Mouse (Mus musculus) liver, embryonic 14.5 days (tissue): Measurements from ENCODE around the gene Scgb1a1. TPM values are rescaled to one million over a fixed set of nuclear protein-coding genes. Genes with fewer than 3 reads are reported as not detected.

Experiments used
- ATAC-seq: fragments of 200-750 bp; cut with Nextera tagmentation; 2 replicates; pipeline ENCODE4 v1.8.0; 2017; ENCODE audit warnings: moderate number of reproducible peaks, mild to moderate bottlenecking, moderate library complexity; ENCODE audit not compliant: insufficient read depth
- DNase-seq, 3 experiments: peaks; one replicate each; pipeline ENCODE4 v3.0.0-alpha.2; 2012 to 2013; ENCODE audit warnings: low read depth in 3 of 3, low spot score in 3 of 3
- H3K27ac ChIP-seq: fragments of 300-500 bp; sonication (generic); 2 replicates; pipeline ENCODE4 v1.5.1; 2014; ENCODE audit warnings: moderate library complexity, mild to moderate bottlenecking, control low read depth, inconsistent platforms
- H3K27me3 ChIP-seq: fragments of 300-500 bp; sonication (generic); 2 replicates; pipeline ENCODE4 v1.6.1; 2014; ENCODE audit warnings: mild to moderate bottlenecking, low read length, moderate library complexity; ENCODE audit not compliant: control insufficient read depth, insufficient read depth
- H3K36me3 ChIP-seq: fragments of 300-500 bp; sonication (generic); replicated peaks from 2 replicates; pipeline ENCODE4 v1.6.1; 2014; ENCODE audit warnings: low read depth; ENCODE audit not compliant: control insufficient read depth, insufficient read depth
- H3K4me1 ChIP-seq, 2 experiments: fragments of 200-500 bp in 1 of 2; fragments of 300-500 bp in 1 of 2; sonication (generic) in 1 of 2; replicated peaks; 2 replicates each; pipeline ENCODE4 v1.6.1; 2012 to 2014; ENCODE audit warnings: antibody characterized with exemption in 1 of 2, inconsistent platforms in 1 of 2, low read length in 1 of 2; ENCODE audit not compliant: control insufficient read depth in 2 of 2, insufficient read depth in 2 of 2
- H3K4me2 ChIP-seq: fragments of 300-500 bp; sonication (generic); 2 replicates; pipeline ENCODE4 v1.6.1; 2014; ENCODE audit warnings: low read depth, mild to moderate bottlenecking, control low read depth, moderate library complexity
- H3K4me3 ChIP-seq, 2 experiments: fragments of 200-500 bp in 1 of 2; fragments of 300-500 bp in 1 of 2; sonication (generic) in 1 of 2; 2 replicates each; pipeline ENCODE4 v1.5.1; 2012 to 2014; ENCODE audit warnings: low read depth in 2 of 2, low read length in 2 of 2, mild to moderate bottlenecking in 2 of 2, control low read depth in 1 of 2, inconsistent platforms in 1 of 2, moderate library complexity in 1 of 2; ENCODE audit not compliant: insufficient read depth in 1 of 2
- H3K9ac ChIP-seq: fragments of 300-500 bp; sonication (generic); replicated peaks from 2 replicates; pipeline ENCODE4 v1.6.1; 2014; ENCODE audit warnings: mild to moderate bottlenecking, control low read depth, moderate library complexity
- H3K9me3 ChIP-seq: fragments of 300-500 bp; sonication (generic); 2 replicates; pipeline ENCODE4 v1.6.1; 2016; ENCODE audit warnings: low read length, mixed read lengths; ENCODE audit not compliant: control insufficient read depth
- CTCF ChIP-seq: IDR thresholded peaks from 2 replicates; pipeline ENCODE4 v1.5.1; 2016; ENCODE audit warnings: antibody characterized with exemption, low read depth, control low read depth
- EP300 ChIP-seq: IDR thresholded peaks from 2 replicates; pipeline ENCODE4 v1.6.1; 2016; ENCODE audit warnings: antibody characterized with exemption, low read depth
- WGBS: fragments of 180-500 bp; shearing (Covaris S2); extraction: QIAGEN DNeasy Blood & Tissue Kit; methylation state at CpG from one replicate; pipeline ENCODE4 v1.1.7; 2014; ENCODE audit not compliant: insufficient replicate concordance; 5-methylcytosine and 5-hydroxymethylcytosine counted together
- polyA plus RNA-seq, 2 experiments: library from polyadenylated mRNA; depleted of rRNA in 1 of 2; stranded (reverse) in 1 of 2; unstranded in 1 of 2; fragments of >200 nt; fragmentation: Nextera tagmentation in 1 of 2; extraction: Ambion mirVana in 1 of 2; gene quantifications; 2 replicates each; pipeline versions ENCODE4 v1.2.1 to v1.2.3; 2012 to 2014

Gene Scgb1a1
- polyA plus RNA-seq, 2 experiments = not detected

GRCm38 (mm10) chr19:9060103-9060502, 27.7 kb downstream of the Scgb1a1 start:
- ATAC-seq = no peak

GRCm38 (mm10) chr19:9059391-9059790, 28.4 kb downstream of the Scgb1a1 start:
- ATAC-seq (no peak), DNase-seq (no peak)
- no peak overlapping the region for H3K9ac ChIP-seq
- no peak overlapping the region for H3K4me2 ChIP-seq
- no peaks in the 10 kb centered on the region for H3K36me3 ChIP-seq
- no peaks in the 10 kb centered on the region for H3K9me3 ChIP-seq
- peaks cover 0 to 5% of the 10 kb centered on the region in 2 experiments; a peak in 2 of 4 replicates for H3K4me1 ChIP-seq
- TF ChIP-seq EP300 (no peak), CTCF (no peak)
- H3K27ac ChIP-seq = no peak overlapping the region
- 60% methylated on average over 7 of the region's 7 CpGs for WGBS
- no peaks in the 10 kb centered on the region for H3K27me3 ChIP-seq
- no peak overlapping the region for H3K4me3 ChIP-seq

More at GRCm38 (mm10) chr19:9060103-9060502, 27.7 kb downstream of the Scgb1a1 start:
- Histone ChIP-seq H3K4me3 (no peak overlapping the region), H3K27ac (no peak overlapping the region), H3K4me1 (peaks cover 0 to 5% of the 10 kb centered on the region in 2 experiments; a peak in 2 of 4 replicates), H3K27me3 (no peaks in the 10 kb centered on the region), H3K36me3 (no peaks in the 10 kb centered on the region), H3K4me2 (no peak overlapping the region), H3K9ac (no peak overlapping the region), H3K9me3 (no peaks in the 10 kb centered on the region)
- WGBS = 65% methylated on average over 4 of the region's 4 CpGs
- no peak for DNase-seq
- no peak for TF ChIP-seq CTCF
- TF ChIP-seq EP300 = no peak

- H3K9me3 ChIP-seq = no peaks in the 10 kb centered on the region
- peaks cover 0 to 5% of the 10 kb centered on the region in 2 experiments; a peak in 2 of 4 replicates for H3K4me1 ChIP-seq
- ATAC-seq (no peak), DNase-seq (no peak)
- no peaks in the 10 kb centered on the region for H3K36me3 ChIP-seq
- H3K4me3 ChIP-seq = no peak overlapping the region
- H3K4me2 ChIP-seq = no peak overlapping the region
- WGBS = 41% methylated on average over 4 of the region's 4 CpGs
- no peak overlapping the region for H3K9ac ChIP-seq
- H3K27me3 ChIP-seq = no peaks in the 10 kb centered on the region
- TF ChIP-seq EP300 (no peak), CTCF (no peak)
- H3K27ac ChIP-seq = no peak overlapping the region
Measured at GRCm38 (mm10) chr19:9058944-9059343, 28.8 kb downstream of the Scgb1a1 start.

GRCm38 (mm10) chr19:9058331-9058884, 29.4 kb downstream of the Scgb1a1 start:
- Histone ChIP-seq H3K27ac (no peak overlapping the region), H3K9me3 (no peaks in the 10 kb centered on the region), H3K4me2 (no peak overlapping the region), H3K4me3 (no peak overlapping the region), H3K4me1 (peaks cover under 1 to 7% of the 10 kb centered on the region in 2 experiments; a peak in 3 of 4 replicates), H3K27me3 (no peaks in the 10 kb centered on the region), H3K9ac (no peak overlapping the region), H3K36me3 (no peaks in the 10 kb centered on the region)
- no peak for ATAC-seq
- WGBS = 58% methylated on average over 1 of the region's 1 CpGs
- no peak for DNase-seq
- TF ChIP-seq CTCF = no peak
- no peak for TF ChIP-seq EP300

GRCm38 (mm10) chr19:9057679-9058078, 30.1 kb downstream of the Scgb1a1 start:
- DNase-seq = no peak
- TF ChIP-seq EP300 (no peak), CTCF (no peak)
- no peaks in the 10 kb centered on the region for H3K9me3 ChIP-seq
- H3K4me3 ChIP-seq = no peak overlapping the region
- peaks cover 3 to 13% of the 10 kb centered on the region in 2 experiments for H3K4me1 ChIP-seq
- no peak for ATAC-seq
- H3K36me3 ChIP-seq = no peaks in the 10 kb centered on the region
- H3K4me2 ChIP-seq = no peak overlapping the region
- no peak overlapping the region for H3K9ac ChIP-seq
- H3K27ac ChIP-seq = no peak overlapping the region
- no peaks in the 10 kb centered on the region for H3K27me3 ChIP-seq
